Mouse (Mus musculus) liver, postnatal 0 days (tissue): Measurements from ENCODE around the gene Atf3.

Experiments used
- CTCF ChIP-seq: sonication (generic); IDR thresholded peaks from 2 replicates; pipeline ENCODE4 v1.5.1; 2016; ENCODE audit warnings: antibody characterized with exemption, low read depth
- EP300 ChIP-seq: IDR thresholded peaks from 2 replicates; pipeline ENCODE4 v1.6.1; 2016; ENCODE audit warnings: antibody characterized with exemption, low read depth, mild to moderate bottlenecking

DNA sequence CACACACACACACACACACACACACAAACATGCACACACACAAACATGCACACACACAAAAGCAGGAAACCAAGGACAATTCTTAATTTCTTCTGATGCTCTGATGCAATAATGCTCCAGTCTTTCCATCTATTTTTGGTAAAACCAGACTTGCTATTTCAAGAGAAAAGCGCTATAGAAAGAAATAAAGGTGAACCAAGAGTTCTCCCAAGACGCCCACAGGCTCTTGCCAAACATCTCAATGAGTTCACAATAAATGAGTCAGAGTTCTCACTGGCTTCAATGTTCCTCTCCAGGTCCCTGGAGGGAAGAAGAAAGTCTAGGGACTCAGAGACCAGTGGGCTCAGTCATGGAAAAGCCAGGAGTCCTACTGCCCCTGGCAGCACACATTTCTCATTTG is 94.1 kb downstream of the Atf3 start:
- TF ChIP-seq CTCF (no peak), EP300 (no peak)
